Mouse (Mus musculus): ENCODE measurements around the gene Mmp13.
"Not testable (repeated sequence)": the region's sequence is repeated elsewhere in the genome, so short reads cannot be mapped to it uniquely, and the experiment has no call there.

Mmp13 gene

GRCm38 (mm10) chr9:7272214-7272613, at the start of gene Mmp13:
Gene Mmp13, plus strand, starts transcription at chr9:7272514.
- DNase-seq (ENCODE audit: low read depth, low spot score) = no peak

DNA sequence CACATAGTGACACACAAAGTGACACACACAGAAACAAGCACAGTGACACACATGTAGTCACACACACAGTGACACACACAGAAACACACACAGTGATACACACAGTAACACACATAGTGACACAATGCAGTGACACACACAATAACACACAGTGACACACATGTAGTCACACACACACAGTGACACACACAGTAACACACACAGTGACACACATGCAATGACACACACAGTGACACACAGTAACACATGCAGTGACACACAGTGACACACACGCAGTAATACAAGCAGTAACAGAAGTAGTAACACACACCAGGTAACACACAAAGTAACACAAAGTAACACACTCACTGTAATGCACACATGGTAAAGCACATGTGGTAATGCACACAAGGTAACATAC, 33.7 kb upstream of the Mmp13 start:
- no peak for DNase-seq (ENCODE audit: low read depth, low spot score)

GRCm38 (mm10) chr9:7239967-7240366, 32.3 kb upstream of the Mmp13 start:
- DNase-seq (ENCODE audit: low read depth, low spot score) = no peak

- no peak for DNase-seq (ENCODE audit: low read depth, low spot score)
Measured at GRCm38 (mm10) chr9:7252797-7253654, 19.3 kb upstream of the Mmp13 start.

GRCm38 (mm10) chr9:7261667-7262066, 10.6 kb upstream of the Mmp13 start:
- no peak for DNase-seq (ENCODE audit: low read depth, low spot score)

- no peak for DNase-seq (ENCODE audit: low read depth, low spot score)
Measured at GRCm38 (mm10) chr9:7270071-7270470, 2.2 kb upstream of the Mmp13 start.

DNA sequence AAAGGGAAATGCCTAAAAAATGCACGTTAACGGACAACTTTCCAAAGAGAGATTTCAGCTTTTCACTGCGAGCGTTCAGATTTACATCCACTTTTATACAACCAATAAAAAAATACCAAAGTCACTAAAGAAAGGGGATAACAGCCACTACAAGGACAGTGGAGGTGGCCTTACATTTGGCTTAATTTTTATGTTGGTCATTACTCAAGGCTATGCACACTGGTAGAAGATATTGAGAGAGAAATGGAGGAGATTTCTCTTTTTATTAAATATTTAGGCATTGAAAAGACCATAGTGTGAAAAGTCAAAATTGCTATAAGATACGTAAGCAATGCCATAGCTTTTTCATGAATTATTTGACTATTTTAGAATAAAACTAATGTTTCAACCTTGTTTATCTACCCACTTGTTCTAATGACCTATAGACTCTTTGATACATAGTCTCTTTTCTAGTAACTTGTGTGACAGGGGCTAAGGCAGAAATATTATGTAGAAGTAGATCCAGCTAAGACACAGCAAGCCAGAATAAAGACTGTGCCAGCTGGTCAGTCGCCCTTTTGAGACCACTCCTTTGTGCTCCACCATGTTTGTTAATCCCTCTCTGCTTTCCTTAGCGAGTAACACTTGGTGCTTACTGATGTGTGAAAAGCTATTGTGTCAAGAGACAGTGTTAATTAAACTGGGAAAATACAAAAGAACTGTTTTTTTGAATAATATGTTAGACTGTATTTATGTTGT, 10.4 kb downstream of the Mmp13 start:
- DNase-seq (ENCODE audit: low read depth, low spot score) = no peak

DNA sequence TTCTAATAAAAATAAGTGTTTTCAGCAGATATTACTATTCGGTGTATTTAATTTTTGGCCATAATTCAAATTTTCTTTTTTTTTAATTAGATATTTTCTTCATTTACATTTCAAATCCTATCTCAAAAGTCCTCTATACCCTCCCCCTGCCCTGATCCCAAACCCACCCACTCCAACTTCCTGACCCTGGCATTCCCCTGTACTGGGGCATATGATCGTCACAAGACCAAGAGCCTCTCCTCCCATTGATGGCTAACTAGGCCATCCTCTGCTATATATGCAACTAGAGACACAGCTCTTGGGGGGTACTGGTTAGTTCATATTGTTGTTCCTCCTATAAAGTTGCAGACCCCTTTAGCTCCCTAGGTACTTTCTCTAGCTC, 11.0 kb downstream of the Mmp13 start:
- not testable (repeated sequence) for DNase-seq (ENCODE audit: low read depth, low spot score)

DNA sequence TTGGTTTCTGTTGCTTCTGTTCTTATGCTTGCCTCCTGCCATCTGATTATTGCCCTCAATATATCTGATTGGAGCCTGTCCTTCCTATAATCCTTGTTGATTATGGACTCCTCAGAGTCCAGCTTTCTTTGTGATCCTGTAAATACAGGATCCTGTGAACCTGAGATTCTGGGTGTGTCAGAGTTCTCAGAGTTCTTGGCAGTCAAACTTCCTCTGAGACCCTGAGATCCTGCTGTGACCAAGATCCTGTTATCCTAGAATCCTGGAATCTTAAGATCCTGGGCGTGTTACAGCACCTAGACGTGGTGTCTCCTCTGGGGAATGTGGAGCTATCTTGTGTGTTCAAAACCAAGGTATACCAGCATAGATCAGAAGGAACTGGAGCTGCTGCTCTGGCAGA, 17.2 kb downstream of the Mmp13 start:
- no peak for DNase-seq (ENCODE audit: low read depth, low spot score)

- DNase-seq (ENCODE audit: low read depth, low spot score) = no peak
Measured at GRCm38 (mm10) chr9:7289901-7290300, 17.6 kb downstream of the Mmp13 start.

GRCm38 (mm10) chr9:7292132-7292531, 19.8 kb downstream of the Mmp13 start:
- no peak for DNase-seq (ENCODE audit: low read depth, low spot score)

DNA sequence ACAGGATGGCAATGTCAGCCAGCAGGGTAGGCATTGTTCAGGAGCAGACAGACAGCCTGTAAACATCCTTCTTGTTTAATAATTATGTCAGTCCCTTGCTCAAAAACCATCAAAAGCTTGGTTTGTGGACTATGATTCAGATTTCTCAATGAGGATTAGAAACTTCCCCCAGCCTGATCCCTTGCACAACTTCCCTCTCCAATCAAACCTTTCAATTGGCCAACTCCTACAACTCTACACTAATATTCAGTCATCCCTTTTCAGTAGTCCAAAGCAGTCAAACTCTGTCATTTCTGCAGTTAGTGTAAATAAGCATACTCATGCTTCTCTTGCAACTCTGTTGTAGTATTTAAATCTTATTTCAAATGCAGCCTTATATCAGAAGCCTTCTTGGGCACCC, 59.5 kb downstream of the Mmp13 start:
- DNase-seq (ENCODE audit: low read depth, low spot score) = no peak

All from retina, postnatal 7 days (tissue).